8 mouse cellular contexts compared by ENCODE assay signal in the genomic region with DNA sequence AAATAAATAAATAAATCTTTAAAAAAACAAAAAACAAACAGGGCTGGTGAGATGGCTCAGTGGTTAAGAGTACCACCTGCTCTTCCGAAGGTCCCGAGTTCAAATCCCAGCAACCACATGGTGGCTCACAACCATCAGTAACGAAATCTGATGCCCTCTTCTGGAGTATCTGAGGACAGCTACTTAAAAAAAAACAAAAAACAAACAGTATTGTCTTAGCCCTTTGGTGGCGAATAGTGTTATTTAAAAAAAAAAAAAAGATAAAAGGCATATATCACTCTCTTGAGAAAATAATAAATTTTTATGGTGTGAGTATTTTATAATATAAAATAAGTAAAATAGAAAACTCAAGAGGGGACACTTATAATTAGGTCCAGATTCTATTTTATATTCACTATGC.
"Had no signal": no experiment of that assay in that cellular context is flagged by ENCODE, and none has a peak within 500 bp of the region (broad histone marks: within the 10 kb centered on the region; RNA-seq: fewer than 3 reads in every experiment).

No protein-coding gene starts in this region.

- H3K9ac ChIP-seq: limb, embryonic 13.5 days; liver, embryonic 12.5 days; liver, embryonic 15.5 days; lung, embryonic 15.5 days; neural tube, embryonic 12.5 days; neural tube, embryonic 15.5 days had no signal

- H3K9me3 ChIP-seq: limb, embryonic 13.5 days; liver, embryonic 12.5 days; liver, embryonic 15.5 days; lung, embryonic 15.5 days; megakaryocyte, embryonic 14.5 days; midbrain, embryonic 10.5 days; neural tube, embryonic 12.5 days; neural tube, embryonic 15.5 days had no signal

- H3K4me1 ChIP-seq: limb, embryonic 13.5 days; liver, embryonic 12.5 days; liver, embryonic 15.5 days; lung, embryonic 15.5 days; megakaryocyte, embryonic 14.5 days; midbrain, embryonic 10.5 days; neural tube, embryonic 12.5 days; neural tube, embryonic 15.5 days had no signal

- H3K27me3 ChIP-seq: limb, embryonic 13.5 days; liver, embryonic 12.5 days; liver, embryonic 15.5 days; lung, embryonic 15.5 days; megakaryocyte, embryonic 14.5 days; neural tube, embryonic 12.5 days; neural tube, embryonic 15.5 days had no signal

- H3K4me2 ChIP-seq: limb, embryonic 13.5 days; liver, embryonic 12.5 days; liver, embryonic 15.5 days; lung, embryonic 15.5 days; neural tube, embryonic 12.5 days; neural tube, embryonic 15.5 days had no signal

- H3K27ac ChIP-seq: limb, embryonic 13.5 days; liver, embryonic 12.5 days; liver, embryonic 15.5 days; lung, embryonic 15.5 days; midbrain, embryonic 10.5 days; neural tube, embryonic 12.5 days; neural tube, embryonic 15.5 days had no signal

- H3K4me3 ChIP-seq: limb, embryonic 13.5 days; liver, embryonic 12.5 days; liver, embryonic 15.5 days; lung, embryonic 15.5 days; megakaryocyte, embryonic 14.5 days; midbrain, embryonic 10.5 days; neural tube, embryonic 12.5 days; neural tube, embryonic 15.5 days had no signal
